Mouse (Mus musculus): Measurements from ENCODE around the gene Atf5. TPM values are rescaled to one million over a fixed set of nuclear protein-coding genes. Genes with fewer than 3 reads are reported as not detected.

Gene Atf5
- 5.1 TPM for total RNA-seq (2023)

GRCm38 (mm10) chr7:44816470-44817021, at the start of gene Atf5:
Gene Atf5, minus strand, starts transcription at chr7:44816658.

GRCm38 (mm10) chr7:44857042-44857552, 40.6 kb upstream of the Atf5 start, which contains the start of gene Pnkp:
Gene Pnkp, plus strand, starts transcription at chr7:44857139.

GRCm38 (mm10) chr7:44848561-44849415, 32.3 kb upstream of the Atf5 start, which contains the start of the genes Akt1s1 and Tbc1d17:
Gene Akt1s1, plus strand, starts transcription at chr7:44848991.
Gene Tbc1d17, minus strand, starts transcription at chr7:44849079.

GRCm38 (mm10) chr7:44815721-44816469, 563 bp downstream of the Atf5 start, which contains the start of the genes Nup62 and Il4i1:
Gene Nup62, plus strand, starts transcription at chr7:44816088.
Gene Il4i1, plus strand, starts transcription at chr7:44816387.

Other genes starting within 250 kb of the Atf5 start
- gene Napsa, start 244.3 kb downstream of the Atf5 start, total RNA-seq (2023): 38.9 TPM
- 1.00 TPM for gene Kcnc3, start 226.0 kb downstream of the Atf5 start, total RNA-seq (2023)
- not detected for gene Myh14, start 145.8 kb downstream of the Atf5 start, total RNA-seq (2023)
- not detected for gene Izumo2, start 107.9 kb downstream of the Atf5 start, total RNA-seq (2023)
- gene Vrk3, start 68.2 kb downstream of the Atf5 start, total RNA-seq (2023): 70.7 TPM
- gene Zfp473, start 65.6 kb downstream of the Atf5 start, total RNA-seq (2023): 0.88 TPM
- gene Nup62, start 570 bp downstream of the Atf5 start, total RNA-seq (2023): 30.5 TPM
- 11.5 TPM for gene Il4i1, start 271 bp downstream of the Atf5 start, total RNA-seq (2023)
- gene Akt1s1, start 32.3 kb upstream of the Atf5 start, total RNA-seq (2023): 40.7 TPM
- 102 TPM for gene Tbc1d17, start 32.4 kb upstream of the Atf5 start, total RNA-seq (2023)
- 51.4 TPM for gene Pnkp, start 40.5 kb upstream of the Atf5 start, total RNA-seq (2023)
- gene Ptov1, start 53.1 kb upstream of the Atf5 start, total RNA-seq (2023): 17.6 TPM
- gene Med25, start 76.1 kb upstream of the Atf5 start, total RNA-seq (2023): 74.7 TPM
- 18.1 TPM for gene Fuz, start 79.4 kb upstream of the Atf5 start, total RNA-seq (2023)
- 71.6 TPM for gene Ap2a1, start 112.8 kb upstream of the Atf5 start, total RNA-seq (2023)
- gene Tsks, start 126.5 kb upstream of the Atf5 start, total RNA-seq (2023): not detected
- gene Cpt1c, start 158.2 kb upstream of the Atf5 start, total RNA-seq (2023): 0.76 TPM
- 116 TPM for gene Prmt1, start 169.9 kb upstream of the Atf5 start, total RNA-seq (2023)
- 134 TPM for gene Irf3, start 181.0 kb upstream of the Atf5 start, total RNA-seq (2023)
- gene Bcl2l12, start 182.1 kb upstream of the Atf5 start, total RNA-seq (2023): 12.2 TPM
- 92.7 TPM for gene Scaf1, start 199.7 kb upstream of the Atf5 start, total RNA-seq (2023)
- gene Rras, start 201.3 kb upstream of the Atf5 start, total RNA-seq (2023): 5.5 TPM
- gene Prr12, start 236.2 kb upstream of the Atf5 start, total RNA-seq (2023): 68.4 TPM
- 75.9 TPM for gene Nosip, start 245.8 kb upstream of the Atf5 start, total RNA-seq (2023)
- gene Prrg2, start 246.0 kb upstream of the Atf5 start, total RNA-seq (2023): 1.5 TPM

All from CD4-positive naive resting alpha-beta T cell, adult 76 days (primary cell).